Mouse (Mus musculus) lung, postnatal 0 days (tissue): ENCODE data around the gene Grik3.

Source experiments
- CTCF ChIP-seq: IDR thresholded peaks from 2 replicates; pipeline ENCODE4 v1.5.1; 2016; ENCODE audit warnings: antibody characterized with exemption, mild to moderate bottlenecking
- EP300 ChIP-seq: IDR thresholded peaks from 2 replicates; pipeline ENCODE4 v1.6.1; 2016; ENCODE audit warnings: antibody characterized with exemption, mild to moderate bottlenecking, control low read depth

DNA sequence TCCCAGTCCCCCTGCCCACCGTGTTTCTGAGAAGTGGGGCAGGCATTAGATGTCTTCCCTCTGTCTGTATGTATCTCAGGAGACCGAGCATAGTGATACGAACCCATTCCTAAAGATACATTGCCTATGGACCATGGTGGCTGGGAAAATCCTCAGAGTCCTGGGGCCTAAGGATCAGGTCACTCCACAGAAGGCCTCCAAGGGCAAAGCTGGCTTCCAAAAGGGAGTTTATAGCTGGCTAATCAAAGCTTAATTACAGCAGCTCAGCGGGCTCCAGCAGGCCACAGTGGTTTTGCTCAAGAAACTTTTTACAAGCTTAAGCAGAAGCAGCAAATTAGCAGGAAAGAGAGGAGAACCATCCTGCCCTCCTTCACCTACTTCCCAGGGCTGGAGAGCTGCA, 237.1 kb downstream of the Grik3 start:
- no peak for TF ChIP-seq CTCF
- no peak for TF ChIP-seq EP300
